Mouse (Mus musculus): ENCODE data around the gene Tcf7. TPM values are rescaled to one million over a fixed set of nuclear protein-coding genes. Genes with fewer than 3 reads are reported as not detected.

The Tcf7 gene
- 1.0 and 2.6 TPM in 2 replicates for total RNA-seq (2015)
- total RNA-seq (2017), result 0.64 TPM in 1 of 2 replicates, not detected in the other

- peak; percentile 15; the same call in 1 of the 2 replicates for ATAC-seq (replicated peaks; ENCODE audit: poor library complexity)
Measured at GRCm38 (mm10) chr11:52282774-52283595, at the start of gene Tcf7. TSS of gene Tcf7 (minus strand) at chr11:52283014.

- no peak for ATAC-seq (replicated peaks; ENCODE audit: poor library complexity)
Measured at GRCm38 (mm10) chr11:52327313-52327712, 44.5 kb upstream of the Tcf7 start.

GRCm38 (mm10) chr11:52324442-52325367 is 41.9 kb upstream of the Tcf7 start:
- no peak for ATAC-seq (replicated peaks; ENCODE audit: poor library complexity)

GRCm38 (mm10) chr11:52321540-52321939 is 38.7 kb upstream of the Tcf7 start:
- ATAC-seq (replicated peaks; ENCODE audit: poor library complexity), result no peak

GRCm38 (mm10) chr11:52320529-52320928 is 37.7 kb upstream of the Tcf7 start:
- no peak for ATAC-seq (replicated peaks; ENCODE audit: poor library complexity)

- ATAC-seq (replicated peaks; ENCODE audit: poor library complexity), result no peak
Measured at GRCm38 (mm10) chr11:52319664-52320063, 36.9 kb upstream of the Tcf7 start.

GRCm38 (mm10) chr11:52318445-52318844 is 35.6 kb upstream of the Tcf7 start:
- ATAC-seq (replicated peaks; ENCODE audit: poor library complexity), result peak; percentile 69

GRCm38 (mm10) chr11:52314102-52314793 is 31.4 kb upstream of the Tcf7 start:
- peak; percentile 49; the same call in 1 of the 2 replicates for ATAC-seq (replicated peaks; ENCODE audit: poor library complexity)

- no peak for ATAC-seq (replicated peaks; ENCODE audit: poor library complexity)
Measured at GRCm38 (mm10) chr11:52310709-52311108, 27.9 kb upstream of the Tcf7 start.

- no peak for ATAC-seq (replicated peaks; ENCODE audit: poor library complexity)
Measured at GRCm38 (mm10) chr11:52309487-52309886, 26.7 kb upstream of the Tcf7 start.

- no peak; the same call in 1 of the 2 replicates for ATAC-seq (replicated peaks; ENCODE audit: poor library complexity)
Measured at GRCm38 (mm10) chr11:52306431-52306830, 23.6 kb upstream of the Tcf7 start.

- peak; percentile 94 for ATAC-seq (replicated peaks; ENCODE audit: poor library complexity)
Measured at GRCm38 (mm10) chr11:52305266-52305665, 22.5 kb upstream of the Tcf7 start.

- ATAC-seq (replicated peaks; ENCODE audit: poor library complexity), result no peak
Measured at GRCm38 (mm10) chr11:52302668-52303067, 19.9 kb upstream of the Tcf7 start.

- ATAC-seq (replicated peaks; ENCODE audit: poor library complexity), result no peak
Measured at GRCm38 (mm10) chr11:52299687-52300086, 16.9 kb upstream of the Tcf7 start.

- no peak for ATAC-seq (replicated peaks; ENCODE audit: poor library complexity)
Measured at GRCm38 (mm10) chr11:52298955-52299354, 16.1 kb upstream of the Tcf7 start.

GRCm38 (mm10) chr11:52297352-52297751 is 14.5 kb upstream of the Tcf7 start:
- ATAC-seq (replicated peaks; ENCODE audit: poor library complexity), result peak; percentile 90

GRCm38 (mm10) chr11:52294103-52294502 is 11.3 kb upstream of the Tcf7 start:
- no peak for ATAC-seq (replicated peaks; ENCODE audit: poor library complexity)

GRCm38 (mm10) chr11:52292894-52293293 is 10.1 kb upstream of the Tcf7 start:
- ATAC-seq (replicated peaks; ENCODE audit: poor library complexity), result no peak

- ATAC-seq (replicated peaks; ENCODE audit: poor library complexity), result no peak
Measured at GRCm38 (mm10) chr11:52292346-52292745, 9.5 kb upstream of the Tcf7 start.

GRCm38 (mm10) chr11:52286958-52287305 is 4.1 kb upstream of the Tcf7 start:
- no peak for ATAC-seq (replicated peaks; ENCODE audit: poor library complexity)

All from megakaryocyte progenitor cell, adult 5-6 weeks (primary cell).